Mouse (Mus musculus) CH12.LX (cell line): ENCODE results near the gene Unc13a.

Experiments used
- CHD2 ChIP-seq: IDR thresholded peaks from 2 replicates; pipeline ENCODE4 v1.6.1; 2011; ENCODE audit warnings: low read length, improper control_type of control experiment
- CTCF ChIP-seq, 2 experiments: IDR thresholded peaks in 1 of 2; conservative IDR thresholded peaks in 1 of 2; 2 replicates each; pipeline ENCODE4 v1.5.1; 2011 to 2012; ENCODE audit warnings: low read depth in 2 of 2, low read length in 2 of 2, improper control_type of control experiment in 1 of 2, inconsistent platforms in 1 of 2, mild to moderate bottlenecking in 1 of 2, moderate library complexity in 1 of 2
- EP300 ChIP-seq: IDR thresholded peaks from 2 replicates; pipeline ENCODE4 v1.6.1; 2011; ENCODE audit warnings: low read length, improper control_type of control experiment
- GABPA ChIP-seq: IDR thresholded peaks from 2 replicates; pipeline ENCODE4 v1.6.1; 2012; ENCODE audit warnings: low read depth, low read length, improper control_type of control experiment, inconsistent platforms; ENCODE audit not compliant: insufficient replicate concordance
- MAX ChIP-seq: IDR thresholded peaks from 2 replicates; pipeline ENCODE4 v1.6.1; 2011; ENCODE audit warnings: low read length, improper control_type of control experiment
- NRF1 ChIP-seq: IDR thresholded peaks from 2 replicates; pipeline ENCODE4 v1.6.1; 2014; ENCODE audit warnings: low read depth, mild to moderate bottlenecking, inconsistent platforms, low read length, improper control_type of control experiment, moderate library complexity
- POLR2A ChIP-seq: IDR thresholded peaks from 2 replicates; pipeline ENCODE4 v1.6.1; 2011; ENCODE audit warnings: low read depth, mild to moderate bottlenecking, improper control_type of control experiment, low read length
- RCOR1 ChIP-seq: conservative IDR thresholded peaks from 2 replicates; pipeline ENCODE4 v1.6.1; 2012; ENCODE audit warnings: low read depth, mild to moderate bottlenecking, inconsistent platforms, low read length, improper control_type of control experiment
- TBP ChIP-seq: conservative IDR thresholded peaks from 2 replicates; pipeline ENCODE4 v1.6.1; 2011; ENCODE audit warnings: low read depth, low read length, improper control_type of control experiment
- ZC3H11A ChIP-seq: IDR thresholded peaks from 2 replicates; pipeline ENCODE4 v1.6.1; 2012; ENCODE audit warnings: low read depth, mild to moderate bottlenecking, inconsistent platforms, low read length, improper control_type of control experiment

- TF ChIP-seq POLR2A: no peak
- no peak for TF ChIP-seq EP300
- TF ChIP-seq CTCF (conservative IDR thresholded peaks at IDR 0.05 in 1 of 2, IDR thresholded peaks at IDR 0.05 in 1 of 2; ENCODE audit: low read depth in 2 of 2, low read length in 2 of 2): peak in 1 of 2 experiments; percentile 64; a peak in 2 of 4 replicates
- TF ChIP-seq NRF1: no peak
- TF ChIP-seq CHD2: no peak
- no peak for TF ChIP-seq GABPA
- TF ChIP-seq MAX: no peak
- no peak for TF ChIP-seq RCOR1
- TF ChIP-seq TBP: no peak
- TF ChIP-seq ZC3H11A: no peak
Observed at GRCm38 (mm10) chr8:71702087-71702432, 30.5 kb upstream of the Unc13a start.
